12 mouse cellular contexts compared by ENCODE assay signal in the genomic region with DNA sequence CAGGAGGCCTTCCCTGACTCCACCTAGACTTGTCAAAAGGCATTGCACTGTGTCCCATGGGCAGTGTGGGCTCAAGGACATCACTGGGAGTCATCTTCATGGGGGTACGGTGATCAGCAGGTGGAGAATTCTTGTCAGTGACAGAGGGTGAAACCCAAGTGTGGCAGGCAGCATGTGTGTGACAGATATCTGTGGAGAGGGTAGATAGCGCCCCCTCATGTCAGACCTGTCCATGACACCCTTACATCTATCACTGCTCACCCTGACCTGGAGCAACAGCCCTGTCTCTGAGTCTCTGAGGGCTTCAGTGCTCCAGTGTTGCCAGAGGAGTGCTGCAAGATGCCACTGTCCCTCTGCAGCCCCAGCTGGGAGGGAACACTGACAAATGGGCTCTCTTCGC.
DNase-seq lines count a peak whose midpoint lies in the region; ATAC-seq and TF ChIP-seq lines count a peak whose summit lies in the region.
"Had no signal": no experiment of that assay in that cellular context is flagged by ENCODE, and none has a peak within 500 bp of the region (broad histone marks: within the 10 kb centered on the region; RNA-seq: fewer than 3 reads in every experiment).

No protein-coding gene starts in this region.

- peak; percentile 10; the same call in 1 of the 2 replicates for TF ChIP-seq CTCF in gastrocnemius, adult 2 months (IDR thresholded peaks at IDR 0.05)
- TF ChIP-seq CTCF in lung, postnatal 0 days (IDR thresholded peaks at IDR 0.05), result peak; percentile 54

- no peak for DNase-seq in gastrocnemius, adult 2 months
- DNase-seq in gastrocnemius, postnatal 4 days (ENCODE audit: low spot score in 2 of 2), result no peak
- no peak for DNase-seq in lung, postnatal 0 days (ENCODE audit: low spot score)
- no peak for DNase-seq in lung, postnatal 36 days
- peak; percentile 5 for DNase-seq in c-Kit-positive CD71-positive TER-119-negative erythroid progenitor cells, embryonic 14.5 days (ENCODE audit: low read depth)
- peak; percentile 14 for DNase-seq in retina, postnatal 1 day
- DNase-seq in gastrocnemius, adult 18-20 months (ENCODE audit: low spot score), result no peak
- DNase-seq in embryonic facial prominence, embryonic 10.5 days (ENCODE audit: low spot score), result no peak
- DNase-seq: cerebellum, adult 18-20 months; kidney, adult 9 months had no signal

- intact Hi-C loops in gastrocnemius, adult 2 months (cut with DNase I), result no loop called here

- H3K4me3 ChIP-seq in gastrocnemius, adult 2 months, result no peak overlapping the region
- no peak overlapping the region for H3K4me3 ChIP-seq in lung, postnatal 0 days (ENCODE audit: low read depth, low read length)
- H3K4me3 ChIP-seq in embryonic facial prominence, embryonic 10.5 days, result no peak overlapping the region
- H3K4me3 ChIP-seq: heart, embryonic 15.5 days had no signal

- H3K4me2 ChIP-seq in lung, postnatal 0 days (replicated peaks; ENCODE audit: low read depth, low read length), result no peak overlapping the region
- H3K4me2 ChIP-seq: heart, embryonic 15.5 days had no signal

- H3K9ac ChIP-seq in lung, postnatal 0 days (replicated peaks; ENCODE audit: low read depth), result no peak overlapping the region
- H3K9ac ChIP-seq: heart, embryonic 15.5 days had no signal

- no peak overlapping the region for H3K27ac ChIP-seq in gastrocnemius, adult 2 months
- no peak overlapping the region for H3K27ac ChIP-seq in lung, postnatal 0 days (ENCODE audit: low read length)
- H3K27ac ChIP-seq in embryonic facial prominence, embryonic 10.5 days (replicated peaks), result no peak overlapping the region
- H3K27ac ChIP-seq: heart, embryonic 15.5 days had no signal

- no peak for ATAC-seq in lung, postnatal 0 days
- ATAC-seq: midbrain, embryonic 16.5 days had no signal

- no peaks in the 10 kb centered on the region for H3K36me3 ChIP-seq in lung, postnatal 0 days (ENCODE audit: insufficient read depth, low read length)
- 0 out of 2 replicates have a peak, but pooled peaks cover 4% of the 10 kb centered on the region for H3K36me3 ChIP-seq in embryonic facial prominence, embryonic 10.5 days (replicated peaks)

- no peak for TF ChIP-seq EP300 in lung, postnatal 0 days (IDR thresholded peaks at IDR 0.05)

- 48% methylated on average over 3 of the region's 3 CpGs for WGBS in lung, postnatal 0 days
- WGBS in embryonic facial prominence, embryonic 10.5 days, result 78% methylated on average over 3 of the region's 3 CpGs

- no peaks in the 10 kb centered on the region for H3K27me3 ChIP-seq in lung, postnatal 0 days (replicated peaks; ENCODE audit: insufficient read depth, low read length)
- no peaks in the 10 kb centered on the region for H3K27me3 ChIP-seq in embryonic facial prominence, embryonic 10.5 days (replicated peaks; ENCODE audit: low read depth, poor library complexity, severe bottlenecking)
- H3K27me3 ChIP-seq: heart, embryonic 15.5 days had no signal

- no peaks in the 10 kb centered on the region for H3K4me1 ChIP-seq in lung, postnatal 0 days (ENCODE audit: insufficient read depth, low read depth, low read length)
- no peaks in the 10 kb centered on the region for H3K4me1 ChIP-seq in embryonic facial prominence, embryonic 10.5 days
- H3K4me1 ChIP-seq: heart, embryonic 15.5 days had no signal

- no peaks in the 10 kb centered on the region for H3K9me3 ChIP-seq in lung, postnatal 0 days (ENCODE audit: low read length)
- H3K9me3 ChIP-seq in embryonic facial prominence, embryonic 10.5 days, result 0 out of 2 replicates have a peak, but pooled peaks cover 3% of the 10 kb centered on the region
- H3K9me3 ChIP-seq: heart, embryonic 15.5 days had no signal

Comparison
In these comparisons a context has a peak if more than half of its experiments do, and no peak if none do; other contexts are left out.
1. DNase-seq: peak in c-Kit-positive CD71-positive TER-119-negative erythroid progenitor cells, embryonic 14.5 days (single experiment) and retina, postnatal 1 day (single experiment); none in gastrocnemius, adult 2 months (single experiment), gastrocnemius, postnatal 4 days (0 of 2), lung, postnatal 0 days (single experiment), lung, postnatal 36 days (single experiment), gastrocnemius, adult 18-20 months (single experiment) and embryonic facial prominence, embryonic 10.5 days (single experiment).